Mouse (Mus musculus) lung, embryonic 16.5 days (tissue): ENCODE data around the gene Kpna7. TPM values are rescaled to one million over a fixed set of nuclear protein-coding genes. Genes with fewer than 3 reads are reported as not detected.

Experiments used
- ATAC-seq: fragments of 200-750 bp; cut with Nextera tagmentation; 2 replicates; pipeline ENCODE4 v1.8.0; 2017; ENCODE audit warnings: low read depth, mild to moderate bottlenecking, moderate library complexity
- H3K27ac ChIP-seq: fragments of 300-500 bp; sonication (generic); 2 replicates; pipeline ENCODE4 v1.5.1; 2014; ENCODE audit warnings: mild to moderate bottlenecking, control low read depth, low read length
- H3K27me3 ChIP-seq: fragments of 300-500 bp; sonication (generic); 2 replicates; pipeline ENCODE4 v1.6.1; 2014; ENCODE audit warnings: low read depth, low read length, mixed read lengths; ENCODE audit not compliant: control insufficient read depth, insufficient read depth
- H3K36me3 ChIP-seq: fragments of 300-500 bp; sonication (generic); 2 replicates; pipeline ENCODE4 v1.6.1; 2014; ENCODE audit warnings: low read length; ENCODE audit not compliant: control insufficient read depth, insufficient read depth
- H3K4me1 ChIP-seq: fragments of 300-500 bp; sonication (generic); replicated peaks from 2 replicates; pipeline ENCODE4 v1.6.1; 2014; ENCODE audit warnings: low read length, mixed read lengths; ENCODE audit not compliant: control insufficient read depth, insufficient read depth
- H3K4me2 ChIP-seq: fragments of 300-500 bp; sonication (generic); 2 replicates; pipeline ENCODE4 v1.6.1; 2014; ENCODE audit warnings: low read depth, low read length, control low read depth
- H3K4me3 ChIP-seq: fragments of 300-500 bp; sonication (generic); 2 replicates; pipeline ENCODE4 v1.5.1; 2014; ENCODE audit warnings: mild to moderate bottlenecking, low read length, control low read depth
- H3K9ac ChIP-seq: fragments of 300-500 bp; sonication (generic); 2 replicates; pipeline ENCODE4 v1.6.1; 2014; ENCODE audit warnings: low read length, control low read depth
- H3K9me3 ChIP-seq: fragments of 300-500 bp; sonication (generic); 2 replicates; pipeline ENCODE4 v1.6.1; 2016; ENCODE audit warnings: low read length; ENCODE audit not compliant: control insufficient read depth
- WGBS: fragments of 180-500 bp; shearing (Covaris S2); extraction: QIAGEN DNeasy Blood & Tissue Kit; methylation state at CpG from one replicate; pipeline ENCODE4 v1.1.7; 2014; 5-methylcytosine and 5-hydroxymethylcytosine counted together
- polyA plus RNA-seq: library from polyadenylated mRNA; unstranded; fragments of >200 nt; fragmentation: Nextera tagmentation; extraction: Ambion mirVana; gene quantifications from 2 replicates; pipeline ENCODE4 v1.2.1, GENCODE M21; 2015

The Kpna7 gene
- polyA plus RNA-seq, 1 experiment from 2014 or later: not detected

DNA sequence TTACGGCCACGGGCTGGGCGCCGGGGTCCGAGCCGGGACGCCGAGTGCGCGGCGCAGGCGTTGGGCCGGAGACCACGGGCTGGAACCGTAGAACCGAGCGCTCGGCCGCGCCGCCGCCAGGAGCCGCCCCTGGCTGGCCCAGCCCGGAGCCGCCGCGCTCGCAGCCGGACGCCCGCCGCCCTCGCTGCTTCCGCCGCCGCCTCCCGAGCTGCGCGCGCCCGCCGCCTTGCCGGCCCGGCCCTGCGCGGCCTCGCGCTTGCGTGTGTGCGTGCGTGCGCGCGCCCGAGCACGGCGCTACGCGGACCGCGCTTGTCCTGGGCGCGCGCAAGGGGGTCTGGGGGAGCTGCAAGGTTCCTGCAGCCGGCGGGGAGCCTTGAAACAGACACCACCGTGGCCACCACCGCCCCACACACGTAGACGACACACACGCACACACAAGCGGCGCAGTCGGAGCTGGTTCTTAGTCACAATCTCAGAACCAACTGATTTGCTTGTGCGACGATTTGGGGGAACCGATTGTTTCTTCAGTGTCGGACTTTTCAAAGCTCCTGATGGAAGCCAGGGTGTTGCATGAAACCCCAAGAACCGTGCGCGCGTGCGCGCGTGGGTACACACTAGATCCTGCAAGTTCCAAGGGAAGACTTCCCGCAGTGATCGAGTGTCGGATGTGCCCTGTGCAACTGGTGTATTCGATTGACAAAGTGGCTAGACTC, 118.0 kb downstream of the Kpna7 start, which contains the start of gene Smurf1:
Smurf1 (minus strand) TSS at position 209 of the 713 bp plus-strand sequence.
- Histone ChIP-seq H3K9me3 (no peaks in the 10 kb centered on the region), H3K4me2 (peak within 1 kb of the TSS; percentile 87), H3K36me3 (no peaks in the 10 kb centered on the region), H3K27me3 (no peaks in the 10 kb centered on the region), H3K4me3 (peak within 1 kb of the TSS; percentile 75), H3K27ac (peak within 1 kb of the TSS; percentile 96), H3K4me1 (peaks cover 39% of the 10 kb centered on the region), H3K9ac (peak within 1 kb of the TSS; percentile 84)
- WGBS: under 1% methylated on average over 55 of the region's 89 CpGs
- peak; percentile 74 for ATAC-seq

DNA sequence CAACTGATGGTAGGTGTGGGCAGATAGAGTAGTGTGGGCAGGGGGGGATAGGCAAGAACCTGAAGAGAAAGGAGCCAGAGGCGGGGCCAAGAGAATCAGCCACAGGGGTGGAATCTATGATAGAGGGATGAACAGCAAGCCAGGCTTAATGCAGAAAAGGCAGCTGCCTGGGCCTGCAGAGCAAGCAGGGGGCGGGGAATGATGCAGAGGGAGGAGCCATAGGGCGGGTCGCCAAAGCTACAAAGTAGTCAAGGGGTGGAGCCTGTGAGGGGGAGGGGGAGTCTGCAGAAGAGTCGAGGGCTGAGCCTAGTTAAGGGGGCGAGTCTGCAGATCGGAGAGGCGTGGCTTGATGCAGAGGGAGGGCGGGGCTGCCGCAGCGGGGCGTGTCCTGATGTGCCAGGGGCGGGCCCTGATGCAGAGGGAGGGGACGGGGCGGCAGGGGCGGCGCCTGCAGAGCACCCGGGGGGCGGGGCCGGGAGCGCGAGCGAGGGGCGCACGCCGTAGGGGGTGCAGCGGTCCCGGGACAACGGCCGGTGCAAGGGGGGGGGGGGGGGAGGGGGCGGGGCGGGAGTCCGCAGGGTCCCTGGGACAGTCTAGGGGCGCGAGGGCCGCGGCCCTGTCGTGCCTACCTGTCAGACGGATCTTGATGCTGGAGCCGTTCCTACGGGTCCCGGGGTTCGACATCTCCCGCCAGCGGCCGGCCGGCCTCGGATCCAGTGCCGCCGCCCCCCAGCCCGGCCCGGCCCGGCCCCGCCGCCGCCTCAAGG, 118.8 kb downstream of the Kpna7 start:
- Histone ChIP-seq H3K27me3 (no peaks in the 10 kb centered on the region), H3K9me3 (no peaks in the 10 kb centered on the region), H3K27ac (peak overlapping the region; percentile 96), H3K4me2 (peak overlapping the region; percentile 87), H3K4me1 (peaks cover 45% of the 10 kb centered on the region), H3K4me3 (peak overlapping the region; percentile 75), H3K36me3 (no peaks in the 10 kb centered on the region), H3K9ac (peak overlapping the region; percentile 84)
- 1% methylated on average over 24 of the region's 56 CpGs for WGBS
- peak; percentile 76 for ATAC-seq

DNA sequence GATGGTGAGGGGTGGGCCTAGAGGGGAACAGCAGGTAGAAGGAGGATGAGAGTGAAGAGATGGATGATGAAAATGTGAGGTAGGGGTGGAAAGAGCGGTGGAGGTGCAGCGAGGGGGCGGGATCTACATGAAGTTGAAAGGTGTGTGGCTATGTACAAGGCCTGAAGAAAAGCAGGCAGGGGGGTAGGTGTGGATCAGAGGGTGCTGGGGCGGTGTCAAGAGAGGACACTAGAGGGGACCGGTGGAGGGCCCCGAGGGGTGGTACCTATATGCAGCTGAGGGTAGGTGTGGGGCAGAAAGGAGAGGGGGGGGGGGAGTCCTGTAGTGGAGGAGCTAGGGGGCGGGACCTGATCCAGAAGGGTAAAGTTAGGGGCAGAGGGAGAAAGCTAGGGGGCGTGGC, 119.4 kb downstream of the Kpna7 start:
- WGBS: 22% methylated on average over 8 of the region's 8 CpGs
- Histone ChIP-seq H3K27ac (peak overlapping the region; percentile 96), H3K4me1 (peaks cover 47% of the 10 kb centered on the region)

DNA sequence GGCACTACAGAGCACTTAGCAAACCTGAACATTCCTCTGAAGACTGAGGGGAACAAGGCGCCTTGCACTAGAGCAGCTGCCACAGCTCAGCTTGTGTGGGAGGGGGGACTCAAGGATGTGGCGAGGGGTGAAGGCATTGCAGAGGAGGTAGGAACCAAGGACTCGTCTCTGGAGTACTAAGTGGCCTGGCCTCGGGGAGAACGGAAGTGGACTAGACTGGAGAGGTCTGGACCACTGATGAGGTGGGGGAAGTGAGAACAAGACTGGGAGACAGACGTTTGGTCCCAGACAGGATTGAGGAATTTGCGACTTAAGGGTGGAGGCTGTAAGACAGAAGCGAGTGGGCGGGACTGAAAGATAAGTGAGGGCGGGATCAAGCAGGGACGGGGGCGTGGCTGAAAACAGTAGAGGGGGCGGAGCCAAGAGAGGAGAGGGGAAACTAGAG, 120.0 kb downstream of the Kpna7 start:
- Histone ChIP-seq H3K4me1 (peaks cover 50% of the 10 kb centered on the region), H3K9me3 (no peaks in the 10 kb centered on the region), H3K4me3 (peak overlapping the region; percentile 75), H3K27ac (peak overlapping the region; percentile 96), H3K27me3 (no peaks in the 10 kb centered on the region), H3K9ac (peak overlapping the region; percentile 29), H3K4me2 (peak overlapping the region; percentile 87), H3K36me3 (no peaks in the 10 kb centered on the region)
- ATAC-seq: peak; percentile 57
- 5% methylated on average over 13 of the region's 13 CpGs for WGBS

More for the DNA sequence above, 119.4 kb downstream of the Kpna7 start:
- Histone ChIP-seq H3K36me3 (no peaks in the 10 kb centered on the region), H3K9ac (no peak overlapping the region), H3K27me3 (no peaks in the 10 kb centered on the region), H3K4me2 (peak overlapping the region; percentile 87), H3K4me3 (peak overlapping the region; percentile 75), H3K9me3 (no peaks in the 10 kb centered on the region)
- ATAC-seq: peak; percentile 41

DNA sequence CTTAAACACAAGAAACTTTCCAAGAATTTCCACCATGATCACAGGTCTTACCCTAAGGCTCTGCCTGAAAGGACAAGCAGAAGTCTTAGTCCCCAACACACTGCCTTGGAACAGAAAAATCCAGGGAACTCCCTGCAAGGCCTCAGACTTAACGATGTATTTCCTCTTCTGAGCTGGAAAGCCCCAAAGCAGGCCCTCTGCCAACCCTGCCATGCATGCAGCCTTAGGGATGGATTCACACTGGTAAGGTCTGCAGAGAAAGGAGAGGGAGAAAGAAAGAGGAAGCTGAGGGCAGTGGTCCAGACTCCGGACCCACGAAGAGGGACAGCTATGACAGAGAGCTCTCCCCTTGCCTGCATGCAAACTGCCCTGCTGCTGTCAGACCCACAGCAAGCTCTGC, 120.4 kb downstream of the Kpna7 start:
- ATAC-seq: no peak; the same call in 1 of the 2 replicates
- Histone ChIP-seq H3K4me1 (peaks cover 53% of the 10 kb centered on the region), H3K36me3 (no peaks in the 10 kb centered on the region), H3K27me3 (no peaks in the 10 kb centered on the region), H3K4me2 (peak overlapping the region; percentile 87), H3K27ac (peak overlapping the region; percentile 96), H3K4me3 (peak overlapping the region; percentile 75), H3K9me3 (no peaks in the 10 kb centered on the region), H3K9ac (peak overlapping the region; percentile 29)
- WGBS: 4% methylated on average over 3 of the region's 3 CpGs

DNA sequence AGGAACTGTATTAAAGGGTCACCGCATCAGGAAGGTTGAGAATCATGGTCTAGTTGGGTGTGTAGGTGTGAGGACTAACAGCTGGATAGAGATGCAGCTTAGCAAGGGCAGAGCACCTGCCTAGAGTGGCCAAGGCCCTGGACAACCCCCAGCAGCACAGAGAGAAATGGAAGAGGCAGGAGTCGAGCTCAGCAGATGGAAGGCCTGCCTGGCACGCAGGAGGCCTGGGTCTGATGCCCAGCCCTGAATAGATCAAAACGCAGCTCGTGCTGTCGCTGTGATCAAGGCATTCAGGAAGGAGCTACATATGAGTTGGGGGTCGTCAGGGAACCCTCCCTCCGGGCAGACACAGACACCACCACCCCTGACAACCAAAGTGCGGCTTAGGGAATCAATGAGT, 125.6 kb downstream of the Kpna7 start:
- H3K36me3 ChIP-seq: no peaks in the 10 kb centered on the region
- H3K4me2 ChIP-seq: no peak overlapping the region
- no peak overlapping the region for H3K27ac ChIP-seq
- no peak overlapping the region for H3K4me3 ChIP-seq
- 74% methylated on average over 9 of the region's 9 CpGs for WGBS
- no peak for ATAC-seq
- H3K9ac ChIP-seq: no peak overlapping the region
- peaks cover 33% of the 10 kb centered on the region for H3K4me1 ChIP-seq
- no peaks in the 10 kb centered on the region for H3K9me3 ChIP-seq
- no peaks in the 10 kb centered on the region for H3K27me3 ChIP-seq

DNA sequence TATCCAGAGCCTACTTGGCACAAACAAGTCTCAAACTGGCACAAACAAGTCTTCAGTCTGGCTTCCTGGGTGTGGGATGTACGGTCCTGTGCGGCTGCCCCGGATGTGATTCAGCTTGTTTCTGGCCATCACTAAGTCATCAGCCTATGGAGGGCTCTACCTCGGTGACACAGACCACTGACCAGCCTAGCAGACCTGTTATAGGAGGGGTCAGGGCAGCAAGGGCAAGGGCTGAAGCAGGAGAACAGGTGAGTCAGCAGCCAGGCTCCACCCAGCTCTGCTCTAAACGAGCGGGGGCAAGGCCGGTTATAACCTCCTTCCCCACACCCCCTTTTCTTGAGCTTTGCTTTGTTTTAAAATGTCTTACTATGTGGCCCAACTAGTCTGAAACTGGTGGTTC, 129.4 kb downstream of the Kpna7 start:
- peaks cover 16% of the 10 kb centered on the region for H3K4me1 ChIP-seq
- no peak for ATAC-seq

DNA sequence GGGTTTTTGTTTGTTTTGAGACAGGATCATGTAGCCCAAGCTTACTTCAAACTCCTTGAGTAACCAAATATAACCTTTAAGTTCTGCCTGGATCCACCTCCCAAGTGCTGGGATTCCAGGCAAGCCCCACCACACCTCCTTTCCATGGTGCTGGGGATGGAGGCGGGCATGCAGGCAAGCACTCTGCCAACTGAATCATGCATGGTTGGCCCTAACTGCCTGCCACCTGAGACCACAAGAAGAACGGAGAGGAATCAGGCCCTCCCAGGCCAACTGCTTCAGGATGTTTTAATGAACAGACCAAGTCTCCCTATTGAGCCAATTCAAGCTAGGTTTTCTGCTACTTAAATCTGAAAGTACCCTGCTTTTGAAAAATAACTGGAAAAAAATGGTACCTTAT, 131.2 kb downstream of the Kpna7 start:
- H3K4me2 ChIP-seq: no peak overlapping the region
- no peak for ATAC-seq
- no peak overlapping the region for H3K9ac ChIP-seq
- no peaks in the 10 kb centered on the region for H3K27me3 ChIP-seq
- H3K27ac ChIP-seq: no peak overlapping the region
- peaks cover 27% of the 10 kb centered on the region for H3K4me1 ChIP-seq
- H3K4me3 ChIP-seq: no peak overlapping the region
- no peaks in the 10 kb centered on the region for H3K36me3 ChIP-seq
- no peaks in the 10 kb centered on the region for H3K9me3 ChIP-seq
- WGBS: 63% methylated on average over 2 of the region's 2 CpGs

More for the DNA sequence above, 129.4 kb downstream of the Kpna7 start:
- no peaks in the 10 kb centered on the region for H3K9me3 ChIP-seq
- H3K4me2 ChIP-seq: no peak overlapping the region
- H3K36me3 ChIP-seq: no peaks in the 10 kb centered on the region
- no peaks in the 10 kb centered on the region for H3K27me3 ChIP-seq
- H3K4me3 ChIP-seq: no peak overlapping the region
- WGBS: 71% methylated on average over 7 of the region's 7 CpGs
- H3K27ac ChIP-seq: no peak overlapping the region
- H3K9ac ChIP-seq: no peak overlapping the region

DNA sequence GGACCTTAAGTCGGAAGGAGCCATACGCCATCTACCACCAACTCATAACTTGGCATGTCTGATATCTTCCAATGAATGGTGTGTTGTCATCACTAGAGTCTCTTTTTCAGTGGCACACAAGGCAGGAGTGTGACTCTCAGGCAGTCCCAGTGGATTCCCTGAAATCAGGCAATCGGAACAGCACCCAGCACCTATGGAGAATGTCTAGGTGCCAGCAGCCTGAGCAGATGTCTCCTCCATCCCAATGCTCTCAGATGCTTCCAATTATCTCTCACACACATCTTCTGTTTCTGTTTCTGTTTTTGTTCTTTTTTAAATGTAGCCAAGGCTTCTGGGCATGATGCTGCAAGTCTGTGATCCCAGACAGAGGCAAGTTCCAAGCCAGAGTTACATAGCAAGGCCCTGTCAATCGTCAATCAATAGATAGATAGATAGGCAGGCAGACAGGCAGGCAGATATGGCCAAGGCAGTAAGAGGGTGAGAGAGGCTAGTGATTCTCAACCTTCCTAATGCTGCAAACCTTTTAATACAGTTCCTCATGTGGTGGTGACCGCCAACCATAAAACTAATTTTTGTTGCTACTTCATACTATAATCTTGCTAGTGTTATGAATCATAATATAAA, 133.3 kb downstream of the Kpna7 start:
- Histone ChIP-seq H3K4me1 (peaks cover 39% of the 10 kb centered on the region), H3K27ac (no peak overlapping the region), H3K4me3 (no peak overlapping the region), H3K36me3 (no peaks in the 10 kb centered on the region), H3K4me2 (no peak overlapping the region), H3K9ac (no peak overlapping the region), H3K27me3 (no peaks in the 10 kb centered on the region), H3K9me3 (no peaks in the 10 kb centered on the region)
- ATAC-seq: no peak
- 87% methylated on average over 5 of the region's 5 CpGs for WGBS
